Mouse (Mus musculus) induced T-regulatory cell, adult 2 months (primary cell): ENCODE results near the gene 1700013F07Rik.
"Not testable (repeated sequence)": the region's sequence is repeated elsewhere in the genome, so short reads cannot be mapped to it uniquely, and the experiment has no call there.

Experiments used
- DNase-seq: peaks from one replicate; pipeline ENCODE4 v3.0.0-alpha.2; 2012; ENCODE audit warnings: low read depth

Gene 1700013F07Rik

GRCm38 (mm10) chr3:108554111-108554561 lies 20.2 kb downstream of the 1700013F07Rik start:
- no peak for DNase-seq

DNA sequence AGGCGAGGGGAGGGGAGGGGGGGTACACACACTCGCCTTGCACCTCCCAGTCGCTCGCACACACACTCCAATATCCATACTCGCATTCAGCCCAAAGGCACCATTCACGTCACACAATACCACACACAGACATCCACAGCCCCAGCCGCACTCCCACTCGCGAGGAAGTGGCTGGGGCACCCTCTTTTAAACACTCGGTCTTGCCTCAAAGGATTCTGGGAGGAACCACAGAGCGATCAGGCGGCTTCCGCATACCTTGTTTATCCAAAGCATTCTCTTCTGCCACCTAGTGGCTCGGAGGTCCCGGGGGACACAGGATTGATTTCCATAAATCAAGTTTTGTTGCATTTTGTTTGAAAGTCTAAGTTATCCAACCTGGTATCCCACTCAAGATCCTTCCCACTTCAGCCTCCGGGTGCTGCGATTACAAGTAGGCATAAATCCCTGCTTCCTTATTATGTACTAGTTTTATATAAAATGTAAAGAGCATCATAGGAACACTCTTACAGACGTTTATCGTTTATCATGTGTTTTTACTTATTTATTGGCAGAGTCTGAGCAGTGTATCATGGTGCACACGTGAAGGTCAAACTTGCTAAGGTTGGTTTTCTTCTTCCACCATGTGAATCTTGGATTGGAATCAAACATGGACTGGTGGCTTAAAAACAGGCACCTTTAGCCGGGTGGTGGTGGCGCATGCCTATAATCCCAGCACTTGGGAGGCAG lies 20.8 kb downstream of the 1700013F07Rik start:
- DNase-seq = peak; percentile 98

DNA sequence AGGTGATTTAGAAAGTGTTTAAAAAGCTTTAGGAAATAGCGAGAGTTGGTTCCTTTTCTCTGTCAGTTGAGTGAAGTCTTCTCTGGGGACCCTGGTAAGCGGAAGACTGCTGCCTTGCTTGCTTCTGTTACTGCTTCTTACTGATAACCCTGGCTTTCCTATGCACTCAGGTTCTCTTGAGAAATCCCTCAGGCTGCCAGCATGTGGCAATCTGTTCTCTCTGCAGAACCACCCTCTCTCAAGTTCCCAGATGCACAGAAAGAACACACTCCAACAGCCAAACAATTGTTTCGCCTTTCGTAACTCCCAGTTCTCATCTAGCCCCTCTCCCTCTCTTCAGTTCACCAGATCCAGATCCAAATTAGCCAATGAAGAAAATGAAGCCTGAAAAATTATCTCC lies 23.9 kb downstream of the 1700013F07Rik start:
- no peak for DNase-seq

GRCm38 (mm10) chr3:108562133-108562730 lies 28.3 kb downstream of the 1700013F07Rik start, which contains the start of gene Tmem167b:
Gene Tmem167b (minus strand): TSS chr3:108562466.
- peak; percentile 99 for DNase-seq

DNA sequence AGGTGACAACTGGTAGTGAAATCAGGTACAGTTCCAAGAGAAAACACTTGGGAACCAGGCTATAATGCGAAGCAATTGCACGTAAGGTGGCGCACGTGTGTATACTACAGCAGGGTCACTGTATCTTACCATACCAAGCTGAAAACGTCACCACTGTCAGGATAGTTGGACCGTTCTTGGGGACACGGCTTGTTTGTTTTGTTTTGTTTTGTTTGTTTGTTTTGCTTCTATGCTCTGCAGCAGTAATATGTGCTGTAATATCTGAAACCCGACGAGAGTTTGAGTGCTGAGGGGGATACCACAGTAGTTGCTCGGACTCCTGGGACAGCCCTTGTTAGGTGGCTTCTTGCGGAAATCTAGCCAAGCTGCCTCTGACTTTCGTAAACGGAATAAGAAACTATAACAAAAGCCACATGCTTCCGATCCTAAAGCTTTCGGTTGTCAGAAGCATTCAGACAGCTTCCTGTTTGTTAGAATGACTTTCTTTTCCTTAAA lies 28.9 kb downstream of the 1700013F07Rik start:
- DNase-seq = peak; percentile 83

DNA sequence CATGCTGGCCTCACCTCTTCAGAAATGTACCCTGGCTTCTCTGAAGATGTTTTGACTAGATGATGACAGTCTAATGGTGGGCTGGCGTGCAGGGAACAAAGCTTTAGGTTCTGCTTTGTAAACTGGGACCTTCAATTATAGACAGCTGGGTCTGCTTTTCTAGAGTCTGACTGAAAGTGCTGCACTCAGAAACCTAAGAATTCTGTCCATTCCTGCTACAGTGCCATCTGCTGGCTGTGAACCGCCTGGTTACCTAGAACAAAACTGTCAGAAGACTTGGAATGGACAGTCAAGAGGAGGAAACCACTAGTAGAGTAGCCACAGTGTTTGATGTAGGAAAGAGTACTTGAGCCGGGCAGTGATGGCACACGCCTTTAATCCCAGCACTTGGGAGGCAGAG lies 29.4 kb downstream of the 1700013F07Rik start:
- DNase-seq = peak; percentile 92

- no peak for DNase-seq
Observed at GRCm38 (mm10) chr3:108567990-108568877, 34.3 kb downstream of the 1700013F07Rik start.

DNA sequence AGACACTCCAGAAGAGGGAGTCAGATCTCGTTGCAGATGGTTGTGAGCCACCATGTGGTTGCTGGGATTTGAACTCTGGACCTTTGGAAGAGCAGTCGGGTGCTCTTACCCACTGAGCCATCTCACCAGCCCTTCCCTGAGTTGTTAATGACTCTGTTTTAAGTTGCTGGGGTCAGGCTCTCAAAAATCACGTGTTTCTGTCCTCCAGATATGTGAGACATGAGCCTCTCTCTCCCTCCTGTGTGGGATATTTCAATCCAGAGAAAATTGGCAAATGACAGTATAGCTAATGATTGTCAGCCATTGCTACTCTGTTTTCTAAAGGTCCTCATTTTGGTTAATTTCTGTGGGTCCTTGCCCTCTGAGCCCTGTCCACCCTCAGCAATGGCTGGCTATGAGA lies 35.7 kb downstream of the 1700013F07Rik start:
- DNase-seq = not testable (repeated sequence)

- DNase-seq = no peak
Observed at GRCm38 (mm10) chr3:108570813-108571212, 36.9 kb downstream of the 1700013F07Rik start.

GRCm38 (mm10) chr3:108571443-108572294 lies 37.7 kb downstream of the 1700013F07Rik start, which contains the start of gene Taf13:
Gene Taf13 (plus strand): TSS chr3:108571698.
- peak; percentile 99 for DNase-seq

- DNase-seq = no peak
Observed at GRCm38 (mm10) chr3:108572309-108573010, 38.5 kb downstream of the 1700013F07Rik start.

GRCm38 (mm10) chr3:108574018-108574417 lies 40.1 kb downstream of the 1700013F07Rik start:
- DNase-seq = no peak

GRCm38 (mm10) chr3:108584580-108584979 lies 50.6 kb downstream of the 1700013F07Rik start:
- no peak for DNase-seq

- no peak for DNase-seq
Observed at GRCm38 (mm10) chr3:108588446-108588845, 54.5 kb downstream of the 1700013F07Rik start.

DNA sequence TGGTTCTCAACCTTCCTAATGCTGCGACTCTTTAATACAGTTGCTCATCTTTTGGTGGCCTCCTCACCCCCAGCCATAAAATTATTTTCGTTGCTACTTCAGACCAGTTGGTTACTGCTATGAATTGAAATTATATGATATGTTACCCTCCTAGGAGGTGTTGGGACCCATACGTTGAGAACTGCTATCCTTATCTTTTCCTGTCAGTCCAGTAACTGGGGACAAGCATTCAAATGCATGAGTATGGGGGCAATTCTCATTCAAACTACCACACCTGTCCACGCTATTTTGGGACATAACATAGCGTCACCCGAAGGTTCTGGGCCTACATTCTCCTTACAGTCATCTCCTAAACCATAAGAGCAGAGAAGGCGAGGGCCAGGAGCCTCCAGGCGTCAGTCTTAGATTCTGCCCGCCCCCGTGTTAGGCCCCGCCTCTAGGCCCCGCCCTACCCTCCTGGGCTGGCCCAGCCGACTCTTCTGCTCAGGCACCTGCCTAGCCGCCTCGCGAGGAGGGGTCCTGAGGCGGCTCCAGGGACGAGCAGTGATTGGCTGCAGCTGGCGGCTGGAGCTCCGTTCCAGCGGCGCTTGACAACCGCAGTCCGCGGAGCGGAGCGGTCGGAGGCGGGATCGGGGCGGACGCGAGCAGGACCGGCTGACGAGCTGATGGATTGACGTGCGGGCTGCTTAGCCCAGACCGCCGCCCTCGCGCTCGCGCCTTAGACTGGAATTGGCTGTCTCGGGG lies 57.0 kb downstream of the 1700013F07Rik start, which contains the start of gene Wdr47:
TSS of gene Wdr47 (plus strand) at position 494 of the 744 bp plus-strand sequence.
- DNase-seq = peak; percentile 97

DNA sequence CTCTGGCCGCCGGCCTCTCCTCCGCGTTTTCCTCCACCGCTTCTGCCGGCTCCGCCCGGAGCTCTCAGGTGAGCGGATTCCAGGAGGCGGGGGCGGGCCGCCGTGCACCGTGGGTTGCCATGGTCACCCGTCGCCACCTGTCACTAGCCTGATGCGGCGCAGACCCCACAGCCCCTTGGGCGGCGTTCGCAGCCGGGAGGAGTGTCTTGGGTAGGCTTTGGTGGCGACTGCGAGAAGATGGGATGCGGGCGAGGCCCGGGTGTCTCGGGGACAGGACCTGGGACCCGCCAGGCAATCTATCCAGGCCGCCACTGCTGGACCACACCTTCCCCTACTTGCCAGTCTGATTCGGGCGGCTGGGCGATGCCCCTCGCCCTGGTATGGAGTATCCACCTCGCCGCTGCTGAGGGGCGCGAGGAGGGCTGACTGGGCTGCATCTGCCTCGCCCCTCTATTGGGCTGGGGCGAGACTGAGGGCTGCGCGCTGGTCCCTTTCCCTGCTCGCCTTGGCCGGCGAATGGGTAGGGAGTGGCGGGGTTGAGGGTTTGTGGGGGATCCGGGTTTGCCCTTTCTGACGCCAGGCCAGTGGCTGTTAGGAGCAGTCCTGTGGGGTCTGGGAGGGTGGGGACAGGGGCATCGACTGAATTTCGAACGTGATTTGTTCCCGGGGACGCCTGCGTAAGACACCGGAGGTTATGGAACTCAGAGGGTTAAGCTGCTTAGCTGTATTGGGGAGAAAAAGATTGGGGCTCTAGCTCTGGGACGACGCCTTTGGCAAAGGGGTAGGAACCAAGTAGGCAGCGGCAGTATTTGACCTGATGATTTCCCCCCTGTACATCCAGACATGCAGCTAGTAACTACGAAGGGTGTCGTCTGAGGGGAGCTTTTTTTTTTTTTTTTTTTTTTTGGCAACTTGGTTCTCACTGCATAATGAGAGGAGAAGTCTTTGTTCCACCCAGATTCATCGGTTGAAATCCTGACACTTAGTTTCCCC lies 57.9 kb downstream of the 1700013F07Rik start:
- DNase-seq = peak; percentile 37
